Mouse (Mus musculus): ENCODE measurements at regions not wholly inside any gene's neighbourhood (a gene's known extent, or its start where the extent isn't known, plus 50 kb on each side); places are given as distances from the start of the nearest gene placed in this dataset.
A peak's percentile ranks its signal among the peaks of the same experiment; 100 is the strongest.

- DNase-seq (ENCODE audit: low spot score in 2 of 2) = no peak
Observed at GRCm38 (mm10) chr5:118449893-118450292, 110.6 kb upstream of the Med13l start.

GRCm38 (mm10) chr5:118452052-118452451 is 108.4 kb upstream of the Med13l start:
- DNase-seq (ENCODE audit: low spot score in 2 of 2) = no peak

GRCm38 (mm10) chr5:118454096-118454495 is 106.4 kb upstream of the Med13l start:
- no peak for DNase-seq (ENCODE audit: low spot score in 2 of 2)

- DNase-seq (ENCODE audit: low spot score in 2 of 2) = no peak
Observed at GRCm38 (mm10) chr5:118458727-118459390, 101.6 kb upstream of the Med13l start.

- no peak for DNase-seq (ENCODE audit: low spot score in 2 of 2)
Observed at GRCm38 (mm10) chr5:118459391-118459792, 101.1 kb upstream of the Med13l start.

- DNase-seq (ENCODE audit: low spot score in 2 of 2) = no peak
Observed at GRCm38 (mm10) chr5:118461967-118462366, 98.5 kb upstream of the Med13l start.

GRCm38 (mm10) chr5:118464931-118465801 is 95.3 kb upstream of the Med13l start:
- no peak for DNase-seq (ENCODE audit: low spot score in 2 of 2)

- no peak for DNase-seq (ENCODE audit: low spot score in 2 of 2)
Observed at GRCm38 (mm10) chr5:118465991-118466750, 94.3 kb upstream of the Med13l start.

GRCm38 (mm10) chr5:118468739-118469138 is 91.7 kb upstream of the Med13l start:
- DNase-seq (ENCODE audit: low spot score in 2 of 2) = no peak

GRCm38 (mm10) chr5:118471569-118471968 is 88.9 kb upstream of the Med13l start:
- DNase-seq (ENCODE audit: low spot score in 2 of 2) = no peak

GRCm38 (mm10) chr5:118472291-118472690 is 88.2 kb upstream of the Med13l start:
- no peak for DNase-seq (ENCODE audit: low spot score in 2 of 2)

- DNase-seq (ENCODE audit: low spot score in 2 of 2) = no peak
Observed at GRCm38 (mm10) chr5:118473128-118473730, 87.2 kb upstream of the Med13l start.

- no peak for DNase-seq (ENCODE audit: low spot score in 2 of 2)
Observed at GRCm38 (mm10) chr5:118476597-118476996, 83.9 kb upstream of the Med13l start.

- no peak for DNase-seq (ENCODE audit: low spot score in 2 of 2)
Observed at GRCm38 (mm10) chr5:118477131-118478119, 83.1 kb upstream of the Med13l start.

- peak; percentile 60 to 69 for DNase-seq (ENCODE audit: low spot score in 2 of 2)
Observed at GRCm38 (mm10) chr5:118478120-118478768, 82.2 kb upstream of the Med13l start.

- DNase-seq (ENCODE audit: low spot score in 2 of 2) = no peak
Observed at GRCm38 (mm10) chr5:118480000-118480399, 80.5 kb upstream of the Med13l start.

- no peak for DNase-seq (ENCODE audit: low spot score in 2 of 2)
Observed at GRCm38 (mm10) chr5:118480965-118481793, 79.3 kb upstream of the Med13l start.

- DNase-seq (ENCODE audit: low spot score in 2 of 2) = no peak
Observed at GRCm38 (mm10) chr5:118481794-118482049, 78.8 kb upstream of the Med13l start.

- no peak for DNase-seq (ENCODE audit: low spot score in 2 of 2)
Observed at GRCm38 (mm10) chr5:118482598-118482997, 77.9 kb upstream of the Med13l start.
